Mouse (Mus musculus) ES-CJ7 (cell line): ENCODE measurements around the gene Mterf1b.
"Not testable (repeated sequence)": the region's sequence is repeated elsewhere in the genome, so short reads cannot be mapped to it uniquely, and the experiment has no call there.

ENCODE experiments used
- DNase-seq: peaks from one replicate; pipeline ENCODE4 v3.0.0; 2011; ENCODE audit warnings: low read depth, low spot score

Gene Mterf1b

DNA sequence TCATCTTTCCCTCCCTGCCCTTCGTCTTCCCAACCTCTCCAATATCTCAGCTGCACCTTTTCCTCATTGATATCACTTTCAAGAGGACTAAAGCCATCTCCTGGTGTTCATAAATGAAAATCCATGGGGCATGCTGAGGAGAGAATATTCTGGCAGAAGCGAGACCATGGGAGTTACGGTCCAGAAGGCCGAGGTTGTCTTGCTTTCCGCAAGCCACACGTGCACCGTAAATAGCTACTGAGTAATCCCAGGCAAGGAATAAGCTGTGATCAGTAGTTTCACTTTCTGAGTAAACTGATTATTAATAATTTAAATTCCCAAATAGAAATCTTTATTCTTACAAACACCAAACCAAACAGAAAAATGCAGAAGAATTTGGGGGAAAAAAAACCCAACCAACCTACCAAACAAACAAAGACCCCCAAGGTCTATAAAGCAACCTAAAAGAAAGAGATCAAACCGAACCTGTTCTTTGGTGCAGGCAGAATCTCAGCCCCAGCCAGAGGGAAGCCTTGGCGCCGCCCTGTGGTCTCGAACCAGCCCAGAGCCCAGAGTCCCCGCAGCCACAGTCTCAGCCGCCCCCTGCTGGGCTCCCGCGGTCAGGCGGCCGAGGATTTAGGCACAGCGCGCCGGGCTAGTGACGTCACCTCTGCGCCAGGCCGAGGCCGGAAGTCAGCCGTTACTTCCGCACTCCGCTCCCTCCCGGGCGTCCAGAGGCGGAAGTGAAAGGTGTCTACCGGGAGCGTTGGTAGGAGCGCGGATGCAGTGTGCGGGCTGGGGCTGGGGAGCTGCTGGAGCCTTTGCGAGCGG lies at the start of gene Mterf1b:
Gene Mterf1b (plus strand): TSS at position 697 of the 810 bp plus-strand sequence.
- DNase-seq: not testable (repeated sequence)

DNA sequence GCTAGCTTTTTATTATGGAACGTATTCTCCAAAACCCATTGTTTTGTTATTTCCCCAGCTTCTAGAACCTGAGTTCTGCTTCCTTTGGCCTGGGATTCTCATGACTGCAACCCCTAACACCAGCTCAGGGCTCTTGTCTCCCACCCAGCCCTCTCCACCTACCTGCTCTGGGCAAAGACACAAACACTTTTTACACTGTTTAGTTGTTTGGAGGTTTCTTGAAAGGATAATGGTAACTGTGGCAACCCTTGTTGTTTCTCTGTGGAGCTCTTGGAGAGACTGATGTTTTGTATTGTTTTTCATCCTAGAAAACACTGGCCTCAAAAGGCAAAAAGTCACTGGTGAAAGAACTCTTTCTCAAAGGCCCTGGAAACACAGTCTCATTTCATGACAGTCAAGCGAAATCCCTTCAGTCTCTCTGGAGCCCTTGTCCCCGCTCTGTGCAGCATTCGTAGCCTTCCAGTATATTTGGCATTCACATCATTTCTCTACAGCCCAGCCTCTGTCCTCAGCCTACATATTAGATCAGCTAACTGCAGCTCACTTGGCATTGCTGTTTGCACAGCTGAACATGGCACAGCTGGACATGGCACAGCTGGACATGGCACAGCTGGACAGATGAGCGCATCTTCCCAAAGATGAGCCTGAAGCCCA lies 32.6 kb upstream of the Mterf1b start:
- not testable (repeated sequence) for DNase-seq

GRCm38 (mm10) chr5:4161554-4161953 lies 30.6 kb upstream of the Mterf1b start:
- DNase-seq: no peak

GRCm38 (mm10) chr5:4162461-4162860 lies 29.7 kb upstream of the Mterf1b start:
- DNase-seq: no peak

DNA sequence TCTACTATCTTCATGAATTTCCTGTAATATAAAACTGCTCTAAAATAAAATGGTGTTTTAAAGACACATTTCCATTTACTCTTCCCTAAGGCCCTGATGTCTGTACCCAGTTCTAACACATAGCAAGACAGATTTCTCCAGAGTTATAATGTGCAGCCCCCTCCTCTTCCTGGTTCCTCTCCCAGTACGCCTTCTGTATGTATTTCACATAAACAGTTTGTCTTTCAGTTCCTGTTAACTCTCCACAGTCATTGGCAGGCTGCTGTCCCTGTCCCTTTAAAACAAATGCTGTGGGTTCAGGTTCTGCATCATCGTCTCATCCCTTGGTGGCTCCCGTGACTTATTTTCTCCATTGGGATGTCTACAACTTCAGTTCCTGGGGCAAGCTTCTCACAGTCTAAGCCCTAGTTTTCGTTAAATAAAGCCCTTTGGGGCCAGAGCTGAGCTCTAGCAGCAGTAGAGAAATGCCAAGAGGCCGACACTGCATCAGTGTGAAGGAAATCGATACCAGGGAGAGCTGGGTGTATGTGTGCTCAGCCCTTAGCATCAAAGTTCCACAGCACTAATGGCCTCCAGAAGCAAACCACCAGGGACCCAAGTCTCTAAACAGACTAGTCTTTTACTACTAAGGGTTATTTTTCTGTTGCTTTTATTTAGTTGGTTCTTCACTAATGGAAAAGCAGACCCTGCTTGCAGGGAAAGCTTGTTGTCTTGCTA lies 24.2 kb upstream of the Mterf1b start:
- DNase-seq: not testable (repeated sequence)

GRCm38 (mm10) chr5:4168530-4168926 lies 23.6 kb upstream of the Mterf1b start:
- DNase-seq: not testable (repeated sequence)

DNA sequence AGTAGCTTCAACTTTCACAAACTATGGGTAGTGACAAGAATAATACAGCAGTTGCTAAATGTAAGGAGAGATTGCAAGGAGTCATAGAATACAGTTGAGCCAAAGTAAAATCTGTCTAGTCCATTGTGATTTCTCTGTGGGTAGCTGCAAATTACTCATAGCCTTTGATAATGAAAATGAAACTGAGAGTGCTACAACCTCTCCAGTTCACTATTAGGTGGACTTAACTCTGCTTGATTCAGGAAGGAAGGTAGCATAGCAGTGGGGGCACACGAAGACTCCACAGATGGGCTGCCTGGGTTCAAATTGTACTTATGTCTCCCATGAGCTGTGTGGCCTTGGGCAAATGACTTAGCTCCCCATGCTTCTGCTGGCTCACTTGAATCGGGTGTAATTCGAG lies 15.7 kb upstream of the Mterf1b start:
- DNase-seq: not testable (repeated sequence)

DNA sequence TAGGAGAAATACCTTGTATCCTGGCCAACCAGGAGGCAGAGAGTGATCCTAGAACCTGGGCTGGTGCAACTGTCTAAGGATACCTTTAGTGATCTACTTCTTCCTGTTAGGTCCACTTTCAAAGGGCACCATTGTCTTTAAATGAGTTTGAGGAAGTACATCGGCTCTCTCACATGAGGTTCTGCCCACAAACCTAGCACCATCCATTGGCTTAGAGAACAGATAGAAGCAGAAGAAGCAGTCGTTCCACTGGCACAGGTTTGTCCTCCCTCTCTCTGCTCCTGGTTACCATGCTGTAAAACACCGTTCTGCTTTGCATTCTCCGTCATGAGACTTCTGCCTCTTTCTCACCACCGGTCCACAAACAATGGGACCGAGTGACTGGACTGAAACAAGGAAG lies 12.8 kb upstream of the Mterf1b start:
- DNase-seq: no peak

GRCm38 (mm10) chr5:4186815-4187214 lies 5.4 kb upstream of the Mterf1b start:
- DNase-seq: no peak

GRCm38 (mm10) chr5:4192481-4193246 lies 497 bp downstream of the Mterf1b start:
- DNase-seq: not testable (repeated sequence)

DNA sequence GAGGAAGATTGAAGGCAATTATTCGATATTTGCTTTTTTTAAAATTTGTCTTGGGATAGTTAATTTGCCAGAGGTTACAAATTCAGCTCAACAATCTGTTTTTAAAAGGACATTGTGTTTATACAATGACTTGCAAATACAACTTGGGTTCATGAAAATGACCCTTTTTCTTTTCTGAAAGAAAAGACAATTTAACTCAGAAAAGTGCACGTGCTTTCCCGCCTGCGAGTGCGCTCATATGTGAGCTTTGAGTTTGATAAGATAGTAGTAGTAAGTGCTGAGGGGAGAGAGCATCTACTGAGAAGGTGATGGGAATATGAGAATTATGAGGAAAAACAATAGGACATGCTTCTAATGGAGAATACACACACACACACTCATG lies 1.1 kb downstream of the Mterf1b start:
- DNase-seq: no peak

- DNase-seq: no peak
Measured at GRCm38 (mm10) chr5:4194166-4194565, 2.0 kb downstream of the Mterf1b start.

- DNase-seq: peak; percentile 56
Measured at GRCm38 (mm10) chr5:4195086-4195485, 2.9 kb downstream of the Mterf1b start.

DNA sequence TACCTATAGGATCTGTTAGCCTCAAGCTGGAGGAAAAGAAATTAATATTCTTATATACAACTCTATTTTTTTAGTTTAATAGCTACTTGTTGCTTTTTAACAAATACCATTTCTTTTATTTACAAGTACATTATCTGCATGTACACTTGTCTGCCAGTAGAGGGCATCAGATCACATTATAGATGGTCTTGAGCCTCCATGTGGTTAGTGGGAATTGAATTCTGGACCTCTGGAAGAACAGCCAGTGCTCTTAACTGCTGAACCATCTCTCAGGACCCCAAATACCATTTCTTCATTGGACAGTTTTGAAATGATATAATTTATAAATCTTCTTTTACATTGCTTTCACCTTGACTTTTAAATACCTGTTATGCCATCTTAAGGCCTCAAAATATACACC lies 9.2 kb downstream of the Mterf1b start:
- peak; percentile 51 for DNase-seq

GRCm38 (mm10) chr5:4202276-4202810 lies 10.2 kb downstream of the Mterf1b start:
- not testable (repeated sequence) for DNase-seq

DNA sequence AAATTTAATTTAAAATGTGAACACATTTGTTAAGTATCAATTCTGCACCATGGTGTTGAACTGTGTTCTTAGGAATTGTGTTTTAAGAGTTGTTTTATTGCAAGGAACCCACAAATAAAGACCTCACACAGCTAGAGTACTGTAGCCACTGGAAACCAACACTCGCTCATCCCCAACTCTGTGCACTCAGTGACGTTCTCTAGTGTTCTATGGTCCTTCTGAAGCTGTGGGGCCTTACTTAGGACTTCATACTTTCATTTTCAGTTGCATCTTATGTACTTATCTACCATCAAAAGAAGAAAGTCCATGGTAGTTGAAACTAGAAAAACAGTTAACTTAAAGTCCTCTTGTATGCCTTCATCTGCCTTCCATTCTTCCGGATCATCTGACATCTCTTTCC lies 17.9 kb downstream of the Mterf1b start:
- DNase-seq: not testable (repeated sequence)

DNA sequence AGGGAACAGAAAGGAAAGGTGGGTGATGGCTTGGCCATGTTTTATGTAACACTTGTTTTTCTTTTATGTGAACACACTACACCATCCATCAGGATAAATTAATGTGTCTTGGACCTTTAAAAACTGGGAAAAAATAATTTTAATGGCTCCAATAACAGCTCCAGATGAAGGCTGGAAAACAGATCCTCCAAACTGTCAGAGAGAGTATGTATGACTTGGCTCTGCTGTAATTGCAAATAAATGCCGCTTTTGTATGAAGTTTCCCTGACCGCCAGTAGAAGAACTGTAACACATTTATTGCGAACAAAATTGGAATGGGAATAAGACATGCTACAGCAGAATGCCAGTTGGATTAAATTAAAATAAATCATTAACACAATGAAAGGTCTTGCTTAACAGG lies 29.1 kb downstream of the Mterf1b start:
- no peak for DNase-seq

GRCm38 (mm10) chr5:4221981-4222623 lies 29.9 kb downstream of the Mterf1b start:
- no peak for DNase-seq

GRCm38 (mm10) chr5:4232163-4232562 lies 40.0 kb downstream of the Mterf1b start:
- DNase-seq: no peak

DNA sequence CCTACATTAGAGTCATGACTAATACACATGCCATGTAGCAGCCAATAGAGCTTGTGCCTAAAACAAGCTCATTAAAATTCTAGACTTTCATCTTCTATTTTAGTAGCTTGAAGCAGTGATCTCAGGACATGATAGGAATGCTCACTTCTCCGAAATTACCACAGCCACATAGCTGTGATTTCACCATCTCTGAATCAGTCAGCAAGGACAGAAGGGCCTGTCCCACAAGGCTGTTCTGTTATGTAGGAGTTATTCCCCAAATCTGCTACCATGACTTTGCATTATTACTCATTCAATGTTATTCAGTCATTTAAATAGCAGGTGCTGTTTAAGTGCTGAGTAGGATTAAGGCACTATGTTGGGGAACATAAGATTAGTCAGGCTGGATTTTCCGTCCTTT lies 42.3 kb downstream of the Mterf1b start:
- no peak for DNase-seq

DNA sequence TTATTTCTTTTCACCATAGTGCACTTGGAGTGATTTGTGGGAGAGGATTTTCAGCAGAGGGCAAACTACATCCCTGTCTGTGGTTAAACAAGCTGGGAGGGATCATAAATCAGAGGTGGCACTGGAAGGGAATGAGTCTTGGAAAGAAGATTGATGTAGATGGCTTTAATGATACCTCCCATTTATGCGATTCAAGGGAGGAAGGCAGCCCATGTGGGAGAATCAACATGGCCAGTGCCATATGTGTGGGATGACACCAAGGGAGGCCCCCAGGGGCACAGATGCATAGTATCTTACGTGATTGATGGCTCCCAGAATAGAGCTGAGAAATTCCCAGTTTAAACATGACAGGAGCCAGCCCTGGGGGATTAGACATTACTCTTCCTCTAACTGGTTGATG lies 48.0 kb downstream of the Mterf1b start:
- no peak for DNase-seq
